Mouse (Mus musculus) lung, postnatal 25 days (tissue): ENCODE results near the gene Gstm3.
A peak's percentile ranks its signal among the peaks of the same experiment; 100 is the strongest.
"Not testable (repeated sequence)": the region's sequence is repeated elsewhere in the genome, so short reads cannot be mapped to it uniquely, and the experiment has no call there.

Experiments used
- DNase-seq: peaks from one replicate; pipeline ENCODE4 v3.0.0; 2022; ENCODE audit warnings: low spot score

Gstm3 gene

GRCm38 (mm10) chr3:107968724-107969395 is at the start of gene Gstm3:
Gstm3 (minus strand) TSS chr3:107969283.
- DNase-seq: no peak

GRCm38 (mm10) chr3:108018190-108018820 is 49.2 kb upstream of the Gstm3 start:
- DNase-seq: peak; percentile 46

GRCm38 (mm10) chr3:108017473-108018189 is 48.5 kb upstream of the Gstm3 start, which contains the start of gene Gstm1:
Gstm1 (minus strand) TSS chr3:108017973.
- DNase-seq: peak; percentile 98

- DNase-seq: not testable (repeated sequence)
These were observed 47.4 kb upstream of the Gstm3 start for GRCm38 (mm10) chr3:108016468-108016867.

- no peak for DNase-seq
These were observed 45.9 kb upstream of the Gstm3 start for GRCm38 (mm10) chr3:108014974-108015346.

GRCm38 (mm10) chr3:108014098-108014973 is 45.3 kb upstream of the Gstm3 start:
- no peak for DNase-seq

GRCm38 (mm10) chr3:108013331-108013871 is 44.3 kb upstream of the Gstm3 start:
- DNase-seq: peak; percentile 86

GRCm38 (mm10) chr3:108011558-108011957 is 42.5 kb upstream of the Gstm3 start:
- DNase-seq: no peak

GRCm38 (mm10) chr3:108010286-108010685 is 41.2 kb upstream of the Gstm3 start:
- DNase-seq: no peak

GRCm38 (mm10) chr3:108002021-108002420 is 32.9 kb upstream of the Gstm3 start:
- DNase-seq: peak; percentile 71

GRCm38 (mm10) chr3:107999491-107999890 is 30.4 kb upstream of the Gstm3 start:
- DNase-seq: no peak

GRCm38 (mm10) chr3:107998591-107998990 is 29.5 kb upstream of the Gstm3 start:
- DNase-seq: no peak

- no peak for DNase-seq
These were observed 27.5 kb upstream of the Gstm3 start for GRCm38 (mm10) chr3:107996576-107996975.

GRCm38 (mm10) chr3:107995974-107996373 is 26.9 kb upstream of the Gstm3 start:
- DNase-seq: not testable (repeated sequence)

- DNase-seq: peak; percentile 84
These were observed 17.0 kb upstream of the Gstm3 start, which contains the start of gene Gstm2 for GRCm38 (mm10) chr3:107986041-107986562. Gstm2 (minus strand) TSS chr3:107986453.

GRCm38 (mm10) chr3:107985141-107985540 is 16.1 kb upstream of the Gstm3 start:
- not testable (repeated sequence) for DNase-seq

- DNase-seq: no peak
These were observed 15.4 kb upstream of the Gstm3 start for GRCm38 (mm10) chr3:107984471-107984870.

GRCm38 (mm10) chr3:107983771-107984170 is 14.7 kb upstream of the Gstm3 start:
- no peak for DNase-seq

GRCm38 (mm10) chr3:107982726-107983125 is 13.6 kb upstream of the Gstm3 start:
- DNase-seq: no peak

GRCm38 (mm10) chr3:107981261-107981660 is 12.2 kb upstream of the Gstm3 start:
- DNase-seq: no peak

GRCm38 (mm10) chr3:107977691-107978090 is 8.6 kb upstream of the Gstm3 start:
- no peak for DNase-seq
